Mouse (Mus musculus): ENCODE data around the gene Gnai2.

GRCm38 (mm10) chr9:107629411-107629730 is 5.8 kb downstream of the Gnai2 start:
- TF ChIP-seq EP300 (IDR thresholded peaks at IDR 0.05; ENCODE audit: insufficient read depth, low read depth, low read length) (peak; percentile 89), CTCF (IDR thresholded peaks at IDR 0.05; ENCODE audit: low read depth, low read length) (no peak)

All from ES-Bruce4 (cell line).